Mouse (Mus musculus) retina, adult 2 months (tissue): ENCODE measurements at regions not wholly inside any gene's neighbourhood (a gene's known extent, or its start where the extent isn't known, plus 50 kb on each side); places are given as distances from the start of the nearest gene placed in this dataset.

Source experiments
- DNase-seq: peaks from one replicate; pipeline ENCODE4 v3.0.0-alpha.2; 2012; ENCODE audit warnings: low read depth, low spot score

DNA sequence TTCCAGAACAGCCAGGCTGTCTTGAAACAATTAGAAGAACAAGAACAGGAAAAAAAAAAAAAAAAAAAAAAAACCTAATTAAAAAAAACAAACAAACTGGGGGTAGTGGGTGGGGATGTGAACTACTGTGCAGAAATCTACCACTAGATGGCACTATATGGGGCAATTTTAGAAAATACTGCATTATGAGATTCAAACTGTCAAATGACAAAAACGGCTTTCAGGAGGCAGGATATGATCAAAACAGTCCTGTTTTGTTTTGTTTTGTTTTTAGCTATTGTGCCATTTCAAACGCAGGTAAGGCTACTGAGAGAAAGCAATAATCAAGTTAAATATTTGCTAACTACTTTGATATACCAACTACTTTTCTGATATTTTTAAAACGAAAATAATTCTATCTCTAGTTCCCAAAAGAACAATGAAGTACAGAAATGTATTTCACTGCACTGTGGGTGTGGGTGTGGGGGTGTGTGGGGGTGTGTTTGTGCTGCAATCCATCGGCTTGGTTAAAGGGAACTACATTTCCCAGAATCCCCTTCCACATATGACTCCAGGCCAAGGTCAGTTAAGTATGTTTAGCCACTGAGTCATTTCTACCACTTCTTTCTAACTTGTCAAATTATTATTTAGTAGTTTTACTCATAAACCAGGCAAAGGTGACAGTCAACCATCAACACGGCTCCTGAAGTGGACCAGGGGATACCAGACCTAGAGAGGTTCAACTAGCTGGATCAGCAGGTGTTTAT lies 207.7 kb upstream of the Mkln1 start:
- no peak for DNase-seq

DNA sequence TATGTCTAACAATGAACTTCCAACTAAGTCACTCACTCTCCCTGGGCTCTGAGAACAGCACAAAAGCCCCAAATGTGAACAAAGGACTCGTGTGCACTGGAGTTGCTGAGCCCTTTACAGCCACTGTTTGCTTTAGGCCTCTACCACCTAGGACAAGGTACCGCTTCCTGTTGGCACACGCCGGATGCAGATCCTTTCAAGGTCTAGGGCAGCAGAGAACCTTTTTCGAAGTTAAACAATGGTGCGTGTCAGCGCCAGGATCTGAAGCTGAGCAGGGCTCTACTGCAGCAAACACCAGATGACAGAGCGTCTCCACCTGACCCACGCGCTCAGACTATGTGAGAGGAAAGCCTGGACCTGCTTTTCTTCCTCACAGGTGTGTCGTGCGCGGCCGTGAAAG lies 207.0 kb upstream of the Mkln1 start:
- DNase-seq, result no peak

- no peak for DNase-seq
Measured at GRCm38 (mm10) chr6:31192197-31192596, 206.3 kb upstream of the Mkln1 start.

DNA sequence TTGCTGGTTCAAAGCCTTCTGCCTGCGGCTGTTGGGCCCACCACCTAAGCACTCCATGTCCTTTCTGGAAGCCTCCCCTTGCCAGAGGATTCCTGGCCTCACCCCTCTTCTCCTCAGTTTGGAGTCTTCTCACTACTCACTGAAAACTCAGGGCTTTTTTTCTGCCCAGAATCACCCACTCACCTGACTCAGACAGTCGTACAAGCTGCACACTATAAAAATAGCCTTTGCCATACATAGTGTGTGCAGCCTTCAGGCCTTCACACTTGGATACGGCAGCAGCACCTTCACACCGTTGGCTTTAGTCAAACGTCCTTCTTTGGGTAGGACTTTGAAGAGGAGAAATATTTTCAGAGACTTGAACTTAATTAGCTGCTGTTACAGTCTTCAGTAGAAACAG lies 205.3 kb upstream of the Mkln1 start:
- DNase-seq, result no peak

DNA sequence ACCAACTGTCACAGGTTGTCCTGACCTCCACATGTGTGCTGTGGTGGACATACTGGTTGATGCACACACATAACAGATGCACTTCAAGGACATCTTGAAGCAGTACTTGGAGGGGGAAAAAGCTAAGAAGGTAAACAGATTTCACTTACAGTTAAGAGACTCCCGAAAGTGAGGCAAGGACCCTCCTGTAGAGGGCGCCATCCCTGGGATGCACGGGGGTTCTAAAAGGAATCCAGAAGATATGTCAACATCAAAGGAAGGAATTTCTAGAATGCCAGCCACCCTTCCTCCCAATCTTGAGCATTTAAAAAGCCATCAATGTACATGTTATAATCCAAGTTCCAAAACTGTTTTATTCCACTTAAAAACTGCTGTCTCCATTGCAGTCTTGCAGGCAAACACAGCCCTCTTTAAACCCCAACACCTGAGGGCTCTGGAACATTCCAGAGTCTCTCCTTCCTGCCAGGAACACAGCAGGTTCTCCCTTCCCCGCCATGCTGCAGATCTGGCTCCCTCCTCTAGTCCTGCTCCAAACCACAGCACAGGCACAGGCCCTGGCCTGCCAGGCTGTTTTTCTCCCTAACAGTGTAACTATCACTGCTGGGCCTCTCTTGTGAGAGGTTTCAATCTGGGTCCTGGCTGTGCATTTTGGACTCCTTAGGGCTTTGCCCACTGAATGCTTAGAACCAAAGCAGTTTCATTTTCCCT lies 200.8 kb upstream of the Mkln1 start:
- no peak for DNase-seq

DNA sequence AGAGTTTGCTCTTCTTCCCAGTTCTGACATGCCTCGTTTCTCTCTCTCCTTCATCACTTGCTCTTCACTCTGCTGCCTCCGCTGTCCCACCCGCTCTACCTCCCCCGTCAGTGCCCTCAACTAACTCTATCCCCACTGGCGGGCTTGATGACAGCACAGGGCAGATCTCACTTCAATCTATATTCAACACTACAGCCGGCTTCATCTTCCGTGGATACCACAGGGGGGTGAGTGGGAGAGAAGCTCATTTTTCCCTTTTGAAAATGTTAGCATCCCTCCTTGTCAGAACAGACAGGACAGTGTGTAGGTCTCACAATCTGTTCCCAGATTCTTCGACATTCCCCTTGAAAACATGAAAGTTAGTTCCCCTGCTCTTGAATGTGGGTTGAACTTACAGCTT lies 200.2 kb upstream of the Mkln1 start:
- DNase-seq, result no peak

GRCm38 (mm10) chr6:31200705-31201104 lies 197.8 kb upstream of the Mkln1 start:
- no peak for DNase-seq

DNA sequence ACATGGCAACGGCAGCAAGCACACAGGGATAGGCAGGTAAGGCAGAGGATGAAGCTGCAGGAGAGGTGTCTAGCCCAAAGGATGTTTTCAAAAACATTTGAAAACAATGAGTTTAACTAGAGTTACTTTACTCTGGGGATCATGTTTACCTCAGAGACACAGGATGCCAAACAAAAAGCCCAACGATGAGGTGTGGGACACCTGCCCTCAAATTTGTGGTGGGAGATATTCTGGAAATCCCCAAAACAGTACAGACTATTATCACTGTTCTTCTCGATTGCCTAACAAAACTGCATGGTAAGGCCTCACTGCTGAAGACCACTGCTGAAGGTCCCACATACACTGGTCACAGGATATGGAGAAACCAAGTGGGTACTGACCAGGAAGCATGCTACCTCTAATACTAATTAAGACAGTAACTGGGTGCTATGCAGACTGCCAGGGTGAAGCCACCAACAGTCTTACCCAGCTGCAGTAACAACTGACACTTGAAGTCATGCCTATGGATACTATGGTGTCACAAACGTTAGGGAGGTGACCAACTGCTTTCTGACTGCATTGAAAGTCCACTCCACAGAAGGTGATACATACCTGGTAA lies 197.1 kb upstream of the Mkln1 start:
- DNase-seq, result no peak

DNA sequence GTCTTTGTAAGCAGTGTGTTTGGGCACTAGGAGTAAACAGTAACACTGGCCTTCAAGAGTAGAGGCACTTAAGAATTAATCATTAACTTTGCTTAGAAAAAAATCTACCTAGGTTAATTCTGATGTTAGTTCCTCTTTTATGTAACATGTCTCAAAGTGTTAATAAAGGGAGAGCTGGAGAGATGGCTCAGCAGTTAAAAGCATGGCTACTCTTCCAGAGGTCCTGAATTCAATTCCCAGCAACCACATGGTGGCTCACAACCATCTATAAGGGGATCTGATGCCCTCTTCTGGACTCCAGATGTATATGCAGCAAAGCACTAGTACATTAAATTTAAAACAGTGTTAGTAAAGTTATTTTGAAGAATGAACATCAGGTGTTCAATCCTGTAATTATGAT lies 195.9 kb upstream of the Mkln1 start:
- no peak for DNase-seq

DNA sequence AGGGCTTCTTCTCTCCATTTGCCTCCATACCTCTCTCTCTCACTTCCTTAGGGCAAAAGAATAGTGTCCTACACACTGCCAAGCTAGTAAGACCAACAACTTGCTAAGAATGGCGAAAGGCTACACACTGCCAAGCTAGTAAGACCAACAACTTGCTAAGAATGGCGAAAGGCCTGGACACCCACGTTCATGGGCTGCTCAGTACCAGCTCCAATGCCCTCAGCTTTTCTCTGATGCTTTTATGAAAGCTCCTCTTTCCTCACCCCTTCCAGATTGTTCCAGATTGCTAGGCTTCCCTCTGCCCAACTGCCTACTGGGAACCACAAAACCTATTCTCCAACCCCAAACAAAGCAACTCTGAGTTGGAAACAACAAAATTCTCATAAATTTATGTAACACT lies 194.1 kb upstream of the Mkln1 start:
- DNase-seq, result no peak

GRCm38 (mm10) chr6:31204839-31205238 lies 193.7 kb upstream of the Mkln1 start:
- no peak for DNase-seq

DNA sequence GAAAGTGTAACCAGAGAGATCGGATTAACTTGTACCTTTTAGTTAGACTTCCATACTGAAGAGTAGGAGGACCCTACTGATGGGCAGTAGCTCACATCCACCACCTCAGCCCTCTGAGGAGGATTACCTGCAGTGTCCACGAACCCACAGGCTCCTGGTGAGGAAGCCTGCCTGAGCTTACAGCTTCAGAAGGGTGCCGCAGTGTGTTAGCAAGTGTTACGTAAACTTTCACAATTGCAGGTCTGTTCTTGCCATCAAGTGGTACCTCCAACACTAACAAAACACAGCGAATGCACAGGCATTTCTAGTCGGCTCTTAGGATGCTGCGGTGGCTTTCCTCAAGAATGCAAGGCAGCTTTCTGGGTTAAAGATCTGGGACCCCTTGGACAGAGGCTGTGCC lies 192.4 kb upstream of the Mkln1 start:
- DNase-seq, result no peak

- no peak for DNase-seq
Measured at GRCm38 (mm10) chr6:31207231-31207630, 191.3 kb upstream of the Mkln1 start.

DNA sequence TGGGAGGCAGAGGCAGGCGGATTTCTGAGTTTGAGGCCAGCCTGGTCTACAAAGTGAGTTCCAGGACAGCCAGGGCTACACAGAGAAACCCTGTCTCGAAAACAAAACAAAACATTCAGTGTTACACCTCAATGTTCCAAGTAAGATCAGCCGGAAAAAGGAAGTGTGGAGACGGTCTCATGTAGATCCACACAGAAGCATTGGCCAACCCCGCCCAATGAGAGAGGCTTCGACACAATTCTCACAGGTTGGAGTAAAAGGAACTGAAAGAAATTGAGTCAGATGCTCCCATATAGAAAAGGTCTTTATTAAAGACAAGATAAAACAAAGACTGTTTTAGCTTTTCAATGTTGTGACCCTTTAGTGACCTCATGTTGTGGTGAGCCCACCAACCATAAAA lies 190.3 kb upstream of the Mkln1 start:
- no peak for DNase-seq

- no peak for DNase-seq
Measured at GRCm38 (mm10) chr6:31209411-31210139, 189.0 kb upstream of the Mkln1 start.

GRCm38 (mm10) chr6:31210209-31210714 lies 188.3 kb upstream of the Mkln1 start:
- no peak for DNase-seq

DNA sequence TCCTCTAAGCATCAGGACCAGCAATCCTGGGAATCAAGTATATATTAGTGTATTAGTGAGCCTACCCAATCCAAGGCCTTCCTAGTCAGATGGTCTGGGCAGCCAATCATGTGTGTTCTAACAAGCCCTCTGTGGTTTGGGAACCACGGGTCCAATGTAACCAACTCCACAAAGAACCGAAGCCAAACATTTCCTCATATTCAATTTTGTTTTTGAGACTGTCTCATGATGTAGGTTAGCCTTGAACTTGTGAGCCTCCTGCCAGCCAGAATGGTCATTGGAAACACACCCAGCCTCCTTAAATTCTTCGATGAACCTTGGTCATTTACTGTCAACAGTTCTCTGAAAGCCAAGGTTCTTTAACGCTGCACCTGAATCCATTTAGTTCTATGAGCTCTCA lies 187.4 kb upstream of the Mkln1 start:
- DNase-seq, result no peak

- no peak for DNase-seq
Measured at GRCm38 (mm10) chr6:31211616-31212015, 186.9 kb upstream of the Mkln1 start.

DNA sequence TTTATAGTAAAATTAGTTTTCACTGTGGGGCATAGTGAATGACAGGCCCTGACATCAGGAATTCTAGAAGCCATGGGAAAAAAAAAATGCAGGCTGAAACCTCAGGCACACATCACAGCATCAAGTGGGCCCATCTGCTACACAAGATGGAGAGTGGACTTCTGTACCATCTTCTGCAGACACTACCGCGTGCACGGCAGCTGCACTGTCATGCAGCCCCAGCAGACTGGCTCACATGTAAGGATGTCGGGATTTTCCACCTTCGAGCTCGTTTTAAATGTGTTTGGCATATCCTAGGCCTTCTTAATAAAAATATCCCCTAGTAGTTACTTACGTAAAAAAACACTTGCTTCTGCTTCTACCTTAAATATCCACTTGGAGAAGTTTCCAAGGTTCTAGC lies 186.5 kb upstream of the Mkln1 start:
- DNase-seq, result no peak

DNA sequence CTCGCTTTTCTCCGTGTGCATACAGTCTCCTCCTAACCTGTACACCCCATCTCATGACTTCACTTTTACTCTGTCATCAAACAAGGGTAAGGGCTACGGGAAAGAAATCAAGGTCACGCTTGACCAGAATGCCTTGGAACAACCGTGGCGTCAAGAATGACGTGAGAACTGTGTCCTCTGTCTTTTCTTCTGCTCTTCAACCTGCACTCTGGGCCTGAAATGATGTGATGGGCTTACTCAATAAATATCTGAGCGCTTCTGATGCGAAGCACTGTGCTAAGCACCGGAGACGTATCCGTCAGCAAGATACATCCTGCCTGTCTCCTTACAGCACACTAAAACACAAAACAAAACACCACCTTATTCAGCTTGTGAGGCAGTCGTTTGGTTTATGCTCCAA lies 185.8 kb upstream of the Mkln1 start:
- DNase-seq, result no peak

DNA sequence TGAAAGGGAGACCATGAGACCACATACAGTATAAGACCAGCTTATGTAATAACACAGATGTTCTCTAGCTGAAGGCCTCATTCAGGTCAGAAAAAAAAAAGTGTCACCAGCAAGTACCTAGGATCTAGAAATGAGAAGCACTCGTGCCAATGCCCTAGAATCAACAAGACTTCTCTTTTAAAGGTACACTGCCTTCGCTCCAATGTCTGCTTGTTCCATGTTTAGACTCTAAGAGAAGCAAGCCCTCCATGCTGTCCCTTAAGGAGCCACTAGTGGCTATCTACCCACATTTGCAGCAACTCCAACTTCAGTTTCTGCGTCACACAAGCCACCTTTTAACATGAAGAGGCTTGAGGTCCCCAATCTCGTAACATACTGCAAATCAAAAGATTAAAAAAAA lies 185.4 kb upstream of the Mkln1 start:
- no peak for DNase-seq

GRCm38 (mm10) chr6:31215661-31216060 lies 182.9 kb upstream of the Mkln1 start:
- no peak for DNase-seq
